Mouse (Mus musculus): ENCODE measurements around the gene Aox3.

GRCm38 (mm10) chr1:58138986-58139385 is 26.1 kb downstream of the Aox3 start:
- no peak for TF ChIP-seq CTCF (IDR thresholded peaks at IDR 0.05; ENCODE audit: borderline replicate concordance, control insufficient read depth, extremely low read depth, insufficient read depth, low read length, poor library complexity)
- no peak for TF ChIP-seq POLR2A (IDR thresholded peaks at IDR 0.05; ENCODE audit: control insufficient read depth, extremely low read depth, insufficient read depth, low read length, poor library complexity)

Data from thymus, adult 2 months (tissue).